In genomic region chr16:8585056-8585455, GRCm38 (mm10) we compare ENCODE assay signal across 15 mouse cellular contexts.
"Had no signal": no experiment of that assay in that cellular context is flagged by ENCODE, and none has a peak within 500 bp of the region (broad histone marks: within the 10 kb centered on the region; RNA-seq: fewer than 3 reads in every experiment).

No protein-coding gene starts in this region.

- DNase-seq: kidney, postnatal 25 days; layer of hippocampus, adult 9-11 months; liver, embryonic 13.5 days; lung, adult 2 months; lung, postnatal 14 days; lung, postnatal 4 days; right cerebral cortex, postnatal 4 days; thymus, adult 2 months; thymus, postnatal 14 days; thymus, postnatal 4 days had no signal

- H3K27me3 ChIP-seq: liver, embryonic 13.5 days; midbrain, embryonic 12.5 days; midbrain, embryonic 15.5 days; neural tube, embryonic 12.5 days; neural tube, embryonic 15.5 days; stomach, embryonic 15.5 days had no signal

- ATAC-seq: midbrain, embryonic 15.5 days had no signal
